Mouse (Mus musculus): Measurements from ENCODE around the gene Aspn.

Aspn gene

GRCm38 (mm10) chr13:49544279-49544678, at the start of gene Aspn:
Aspn (plus strand) TSS chr13:49544443.
- DNase-seq, result no peak

GRCm38 (mm10) chr13:49504510-49504909, 39.7 kb upstream of the Aspn start, which contains the start of gene Ecm2:
Ecm2 (plus strand) TSS chr13:49504810.
- DNase-seq, result no peak

GRCm38 (mm10) chr13:49505776-49506175, 38.5 kb upstream of the Aspn start:
- no peak for DNase-seq

GRCm38 (mm10) chr13:49507176-49507575, 37.1 kb upstream of the Aspn start:
- DNase-seq, result no peak

- DNase-seq, result no peak
Observed at GRCm38 (mm10) chr13:49518761-49519160, 25.5 kb upstream of the Aspn start.

- no peak for DNase-seq
Observed at GRCm38 (mm10) chr13:49526235-49526634, 18.0 kb upstream of the Aspn start.

- DNase-seq, result no peak
Observed at GRCm38 (mm10) chr13:49530636-49531035, 13.6 kb upstream of the Aspn start.

- DNase-seq, result no peak
Observed at GRCm38 (mm10) chr13:49536946-49537345, 7.3 kb upstream of the Aspn start.

GRCm38 (mm10) chr13:49538693-49539092, 5.5 kb upstream of the Aspn start:
- no peak for DNase-seq

GRCm38 (mm10) chr13:49545646-49546045, 1.4 kb downstream of the Aspn start:
- no peak for DNase-seq

GRCm38 (mm10) chr13:49546517-49546916, 2.3 kb downstream of the Aspn start:
- no peak for DNase-seq

GRCm38 (mm10) chr13:49547563-49548150, 3.4 kb downstream of the Aspn start:
- no peak for DNase-seq

- DNase-seq, result no peak
Observed at GRCm38 (mm10) chr13:49549616-49550015, 5.4 kb downstream of the Aspn start.

GRCm38 (mm10) chr13:49554519-49554918, 10.3 kb downstream of the Aspn start:
- DNase-seq, result no peak

- peak in 1 of 2 experiments; percentile 14 for DNase-seq
Observed at GRCm38 (mm10) chr13:49556203-49556602, 12.0 kb downstream of the Aspn start.

- DNase-seq, result no peak
Observed at GRCm38 (mm10) chr13:49556924-49557323, 12.7 kb downstream of the Aspn start.

- DNase-seq, result peak in 1 of 2 experiments; percentile 11
Observed at GRCm38 (mm10) chr13:49559185-49559584, 14.9 kb downstream of the Aspn start.

- DNase-seq, result no peak
Observed at GRCm38 (mm10) chr13:49560886-49561285, 16.6 kb downstream of the Aspn start.

- no peak for DNase-seq
Observed at GRCm38 (mm10) chr13:49564347-49564746, 20.1 kb downstream of the Aspn start.

GRCm38 (mm10) chr13:49570371-49570770, 26.1 kb downstream of the Aspn start:
- DNase-seq, result no peak

- no peak for DNase-seq
Observed at GRCm38 (mm10) chr13:49571418-49571817, 27.2 kb downstream of the Aspn start.

GRCm38 (mm10) chr13:49581541-49582530, 37.6 kb downstream of the Aspn start, which contains the start of gene Omd:
Omd (plus strand) TSS chr13:49582462.
- DNase-seq, result no peak

- no peak for DNase-seq
Observed at GRCm38 (mm10) chr13:49583859-49584258, 39.6 kb downstream of the Aspn start.
